Mouse (Mus musculus): ENCODE measurements around the gene Diras1. TPM values are rescaled to one million over a fixed set of nuclear protein-coding genes. Genes with fewer than 3 reads are reported as not detected.

The Diras1 gene
- polyA plus RNA-seq, 1 experiment from 2014 or later = not detected

DNA sequence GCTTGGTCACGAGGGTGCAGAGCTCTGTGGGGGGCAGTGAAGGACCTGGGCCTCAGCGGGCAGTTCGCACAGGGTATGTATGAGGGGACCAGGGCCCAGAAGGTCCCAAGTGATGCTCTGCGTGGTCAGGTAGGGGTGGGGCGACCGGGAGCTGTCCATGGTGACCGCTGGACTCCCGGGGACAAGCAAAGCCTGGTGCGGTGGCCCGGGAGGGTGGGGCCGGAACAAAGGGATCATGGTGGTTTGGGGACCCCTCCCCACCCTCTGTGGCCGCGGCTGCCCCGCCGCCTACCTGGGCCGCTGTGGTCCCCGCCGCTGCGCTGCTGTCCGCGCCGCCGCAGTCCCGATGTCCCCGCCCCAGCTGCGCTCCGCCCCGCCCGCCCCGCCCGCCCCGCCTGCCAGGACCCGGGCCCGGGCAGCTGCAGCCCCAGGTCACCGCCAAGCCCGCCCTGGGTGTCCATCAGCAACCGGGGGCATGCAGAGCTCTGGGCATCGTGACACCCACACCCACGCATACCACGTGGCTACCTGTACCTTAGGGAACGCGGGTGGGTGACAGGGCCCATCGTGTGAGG lies 328 bp downstream of the Diras1 start:
- Histone ChIP-seq H3K27me3 (ENCODE audit: insufficient read depth, low read length) (peaks cover 37% of the 10 kb centered on the region), H3K27ac (ENCODE audit: low read depth) (no peak overlapping the region), H3K4me3 (ENCODE audit: low read depth, low read length) (no peak overlapping the region), H3K9ac (replicated peaks) (no peak overlapping the region), H3K4me2 (ENCODE audit: low read depth, low read length) (no peak overlapping the region), H3K4me1 (ENCODE audit: insufficient read depth) (no peaks in the 10 kb centered on the region; the same call in 1 of the 2 replicates), H3K36me3 (replicated peaks; ENCODE audit: insufficient read depth, low read length) (no peaks in the 10 kb centered on the region), H3K9me3 (ENCODE audit: low read length) (no peaks in the 10 kb centered on the region)
- ATAC-seq (no peak), DNase-seq (peak; percentile 36)
- WGBS (ENCODE audit: insufficient replicate concordance) = 4% methylated on average over 42 of the region's 43 CpGs
- TF ChIP-seq EP300 (IDR thresholded peaks at IDR 0.05; ENCODE audit: low read depth) (no peak), CTCF (IDR thresholded peaks at IDR 0.05; ENCODE audit: low read depth) (no peak)

DNA sequence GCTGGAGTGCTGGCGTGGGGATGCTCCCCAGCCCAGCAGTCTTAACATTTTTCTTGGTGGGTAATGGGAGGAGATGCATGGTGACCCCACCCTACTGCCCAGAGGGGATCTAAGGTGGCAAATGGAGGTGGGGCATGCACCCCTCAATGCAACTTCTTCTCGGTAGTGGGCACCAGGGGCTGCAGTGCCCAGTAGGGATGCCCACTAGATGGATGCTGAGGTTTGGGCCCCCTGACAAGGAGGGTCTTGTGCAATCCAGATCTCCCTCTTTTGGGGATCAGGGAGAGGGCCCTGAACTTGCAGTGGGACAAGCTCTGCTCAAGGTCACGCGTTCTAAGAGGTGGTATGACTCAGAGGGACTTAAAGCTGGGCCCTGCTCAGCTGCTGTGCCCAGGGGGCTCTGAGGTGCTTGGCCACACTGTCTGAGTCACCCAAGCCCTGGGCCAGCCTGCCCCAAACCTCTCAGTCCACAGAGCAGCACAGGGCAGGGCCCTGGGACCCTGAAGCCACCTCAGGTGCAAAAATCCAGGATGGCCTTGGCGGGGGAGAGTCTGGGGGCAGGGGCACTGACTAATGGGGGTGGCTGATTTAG lies 1.0 kb downstream of the Diras1 start:
- peaks cover 37% of the 10 kb centered on the region for H3K27me3 ChIP-seq (ENCODE audit: insufficient read depth, low read length)
- no peak overlapping the region for H3K4me3 ChIP-seq (ENCODE audit: low read depth, low read length)
- no peak overlapping the region for H3K27ac ChIP-seq (ENCODE audit: low read depth)
- DNase-seq = no peak
- WGBS (ENCODE audit: insufficient replicate concordance) = 54% methylated on average over 5 of the region's 5 CpGs
- H3K9me3 ChIP-seq (ENCODE audit: low read length) = no peaks in the 10 kb centered on the region
- TF ChIP-seq CTCF (IDR thresholded peaks at IDR 0.05; ENCODE audit: low read depth) = no peak
- TF ChIP-seq EP300 (IDR thresholded peaks at IDR 0.05; ENCODE audit: low read depth) = no peak
- no peak overlapping the region for H3K4me2 ChIP-seq (ENCODE audit: low read depth, low read length)
- no peaks in the 10 kb centered on the region; the same call in 1 of the 2 replicates for H3K4me1 ChIP-seq (ENCODE audit: insufficient read depth)
- ATAC-seq = no peak
- H3K36me3 ChIP-seq (replicated peaks; ENCODE audit: insufficient read depth, low read length) = no peaks in the 10 kb centered on the region
- no peak overlapping the region for H3K9ac ChIP-seq (replicated peaks)

DNA sequence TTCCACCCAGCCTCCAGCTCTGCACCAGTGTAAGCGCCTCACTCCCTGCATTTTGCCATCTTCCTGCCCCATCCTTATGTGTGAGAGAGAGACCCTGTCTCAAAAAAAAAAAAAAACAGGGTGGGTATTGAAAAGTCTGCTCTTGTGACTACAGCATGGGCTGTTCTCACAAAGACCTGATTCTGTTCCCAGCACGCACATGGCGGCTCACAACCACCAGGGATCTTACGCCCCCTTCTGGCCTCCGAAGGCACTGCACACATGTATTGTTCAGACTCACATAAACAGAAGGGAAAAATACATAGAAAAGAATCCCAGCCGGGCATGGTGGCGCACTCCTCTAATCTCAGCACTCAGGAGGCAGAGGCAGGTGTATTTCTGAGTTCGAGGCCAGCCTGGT lies 2.7 kb downstream of the Diras1 start:
- Histone ChIP-seq H3K27me3 (ENCODE audit: insufficient read depth, low read length) (peaks cover 37% of the 10 kb centered on the region), H3K4me1 (ENCODE audit: insufficient read depth) (no peaks in the 10 kb centered on the region; the same call in 1 of the 2 replicates), H3K4me3 (ENCODE audit: low read depth, low read length) (no peak overlapping the region), H3K9me3 (ENCODE audit: low read length) (no peaks in the 10 kb centered on the region), H3K9ac (replicated peaks) (no peak overlapping the region), H3K27ac (ENCODE audit: low read depth) (no peak overlapping the region), H3K36me3 (replicated peaks; ENCODE audit: insufficient read depth, low read length) (no peaks in the 10 kb centered on the region), H3K4me2 (ENCODE audit: low read depth, low read length) (no peak overlapping the region)
- 55% methylated on average over 8 of the region's 8 CpGs for WGBS (ENCODE audit: insufficient replicate concordance)
- TF ChIP-seq CTCF (IDR thresholded peaks at IDR 0.05; ENCODE audit: low read depth) = peak; percentile 52
- no peak for TF ChIP-seq EP300 (IDR thresholded peaks at IDR 0.05; ENCODE audit: low read depth)
- no peak for ATAC-seq
- DNase-seq = no peak

DNA sequence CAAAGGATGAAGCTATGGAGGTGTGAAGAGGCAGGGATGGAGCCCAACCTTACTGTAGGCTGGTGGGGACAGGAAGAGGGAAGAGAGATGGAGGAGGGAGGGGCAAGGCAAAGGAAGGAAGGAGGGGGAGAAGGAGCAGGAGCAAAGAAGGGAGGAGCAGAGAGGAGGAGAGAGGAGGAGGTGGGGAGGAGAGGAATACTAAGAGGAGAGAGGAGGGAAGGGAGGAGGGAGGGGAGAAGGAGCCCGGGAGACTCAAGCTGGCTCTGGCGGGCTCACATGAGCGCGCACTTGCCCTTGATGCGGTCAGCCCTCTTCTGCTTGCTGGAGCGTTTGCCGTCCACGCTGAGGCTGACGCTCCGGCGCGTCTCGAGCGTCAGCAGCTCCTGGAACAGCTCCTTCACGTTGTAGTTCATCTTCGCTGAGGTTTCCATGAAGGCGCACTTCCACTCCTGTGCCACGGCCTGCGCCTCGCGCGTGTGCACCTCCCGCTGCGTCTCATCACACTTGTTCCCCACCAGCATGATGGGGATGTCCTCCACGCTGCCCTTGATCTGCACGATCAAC lies 3.8 kb downstream of the Diras1 start:
- H3K4me2 ChIP-seq (ENCODE audit: low read depth, low read length) = no peak overlapping the region
- no peaks in the 10 kb centered on the region; the same call in 1 of the 2 replicates for H3K4me1 ChIP-seq (ENCODE audit: insufficient read depth)
- TF ChIP-seq EP300 (IDR thresholded peaks at IDR 0.05; ENCODE audit: low read depth) (no peak), CTCF (IDR thresholded peaks at IDR 0.05; ENCODE audit: low read depth) (no peak)
- H3K36me3 ChIP-seq (replicated peaks; ENCODE audit: insufficient read depth, low read length) = no peaks in the 10 kb centered on the region
- ATAC-seq (no peak), DNase-seq (no peak)
- 8% methylated on average over 25 of the region's 26 CpGs for WGBS (ENCODE audit: insufficient replicate concordance)
- H3K27me3 ChIP-seq (ENCODE audit: insufficient read depth, low read length) = peaks cover 37% of the 10 kb centered on the region
- no peak overlapping the region for H3K4me3 ChIP-seq (ENCODE audit: low read depth, low read length)
- H3K9ac ChIP-seq (replicated peaks) = no peak overlapping the region
- H3K9me3 ChIP-seq (ENCODE audit: low read length) = no peaks in the 10 kb centered on the region
- no peak overlapping the region for H3K27ac ChIP-seq (ENCODE audit: low read depth)

DNA sequence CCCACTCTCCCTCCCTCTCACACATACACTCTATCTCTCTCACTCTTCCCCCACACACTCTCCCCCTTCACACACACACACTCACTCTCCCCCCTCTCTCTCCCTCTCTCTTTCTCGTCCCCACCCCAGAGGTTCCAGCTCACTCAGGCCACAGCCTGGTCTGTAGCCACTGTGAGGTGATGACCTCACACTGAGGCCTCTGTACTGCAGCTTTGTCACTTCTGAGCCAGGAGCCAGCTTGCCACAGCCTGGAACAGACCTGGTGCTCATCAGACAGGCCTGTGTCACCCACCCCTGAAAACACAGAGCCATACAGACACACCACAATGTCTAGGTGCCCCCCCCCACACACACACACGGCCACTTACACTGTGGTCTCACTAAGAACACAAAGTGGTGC lies 5.3 kb downstream of the Diras1 start:
- Histone ChIP-seq H3K36me3 (replicated peaks; ENCODE audit: insufficient read depth, low read length) (no peaks in the 10 kb centered on the region), H3K4me3 (ENCODE audit: low read depth, low read length) (no peak overlapping the region), H3K9ac (replicated peaks) (no peak overlapping the region), H3K4me2 (ENCODE audit: low read depth, low read length) (no peak overlapping the region), H3K9me3 (ENCODE audit: low read length) (no peaks in the 10 kb centered on the region), H3K27ac (ENCODE audit: low read depth) (no peak overlapping the region), H3K4me1 (ENCODE audit: insufficient read depth) (peaks cover 2% of the 10 kb centered on the region; the same call in 1 of the 2 replicates), H3K27me3 (ENCODE audit: insufficient read depth, low read length) (peaks cover 29% of the 10 kb centered on the region)
- TF ChIP-seq CTCF (IDR thresholded peaks at IDR 0.05; ENCODE audit: low read depth) = no peak
- 51% methylated on average over 2 of the region's 2 CpGs for WGBS (ENCODE audit: insufficient replicate concordance)
- ATAC-seq = no peak
- DNase-seq = no peak

DNA sequence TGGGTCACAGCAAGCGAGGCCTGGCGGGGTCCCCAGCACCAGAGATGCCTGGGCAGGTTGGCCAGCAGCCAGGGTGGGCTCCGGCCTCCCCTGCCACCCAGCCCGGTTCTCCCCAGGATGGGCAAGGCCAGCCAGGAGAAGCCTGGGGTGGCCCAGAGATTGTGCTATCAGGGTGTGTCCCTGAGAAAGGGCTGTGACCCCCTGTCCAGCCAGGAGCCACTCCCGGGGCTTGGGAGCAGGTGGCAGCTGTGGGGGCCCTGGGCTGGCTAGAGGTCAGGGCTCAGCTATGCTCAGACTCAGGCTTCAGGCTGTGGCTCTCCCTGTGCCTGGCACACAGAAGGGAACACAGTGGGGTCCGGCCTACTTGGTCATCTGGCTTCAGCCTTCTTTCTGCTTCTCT lies 5.8 kb downstream of the Diras1 start:
- no peaks in the 10 kb centered on the region for H3K36me3 ChIP-seq (replicated peaks; ENCODE audit: insufficient read depth, low read length)
- no peak overlapping the region for H3K4me3 ChIP-seq (ENCODE audit: low read depth, low read length)
- no peak overlapping the region for H3K4me2 ChIP-seq (ENCODE audit: low read depth, low read length)
- 0 out of 2 replicates have a peak, but pooled peaks cover 3% of the 10 kb centered on the region for H3K4me1 ChIP-seq (ENCODE audit: insufficient read depth)
- H3K27ac ChIP-seq (ENCODE audit: low read depth) = no peak overlapping the region
- no peak overlapping the region for H3K9ac ChIP-seq (replicated peaks)
- peaks cover 24% of the 10 kb centered on the region for H3K27me3 ChIP-seq (ENCODE audit: insufficient read depth, low read length)
- TF ChIP-seq CTCF (IDR thresholded peaks at IDR 0.05; ENCODE audit: low read depth) (no peak), EP300 (IDR thresholded peaks at IDR 0.05; ENCODE audit: low read depth) (no peak)
- DNase-seq (no peak), ATAC-seq (no peak)
- no peaks in the 10 kb centered on the region for H3K9me3 ChIP-seq (ENCODE audit: low read length)
- 65% methylated on average over 6 of the region's 6 CpGs for WGBS (ENCODE audit: insufficient replicate concordance)
